Mouse (Mus musculus): Measurements from ENCODE around the gene Plekhs1.

Gene Plekhs1

GRCm38 (mm10) chr19:56461522-56462101 is at the start of gene Plekhs1:
Plekhs1 (plus strand) TSS chr19:56461640.
- in situ Hi-C loops (cut with MboI, MseI) = no loop called here

- in situ Hi-C loops (cut with MboI, MseI) = no loop called here
Observed at GRCm38 (mm10) chr19:56418404-56418803, 43.0 kb upstream of the Plekhs1 start.

GRCm38 (mm10) chr19:56419452-56419851 is 42.0 kb upstream of the Plekhs1 start:
- in situ Hi-C loops (cut with MboI, MseI) = no loop called here

- in situ Hi-C loops (cut with MboI, MseI) = loop anchor here (10.0 kb wide), 1 partner anchor 354 kb away; no protein-coding TSS in a partner anchor
Observed at GRCm38 (mm10) chr19:56420345-56420744, 41.1 kb upstream of the Plekhs1 start.

- in situ Hi-C loops (cut with MboI, MseI) = loop anchor here (10.0 kb wide), 1 partner anchor 352 kb away; no protein-coding TSS in a partner anchor
Observed at GRCm38 (mm10) chr19:56422476-56423338, 38.7 kb upstream of the Plekhs1 start.

- in situ Hi-C loops (cut with MboI, MseI) = loop anchor here (10.0 kb wide), 1 partner anchor 351 kb away; no protein-coding TSS in a partner anchor
Observed at GRCm38 (mm10) chr19:56423370-56423769, 38.1 kb upstream of the Plekhs1 start.

- in situ Hi-C loops (cut with MboI, MseI) = loop anchor here (10.0 kb wide), 1 partner anchor 350 kb away; no protein-coding TSS in a partner anchor
Observed at GRCm38 (mm10) chr19:56424606-56425395, 36.6 kb upstream of the Plekhs1 start.

- in situ Hi-C loops (cut with MboI, MseI) = loop anchor here (10.0 kb wide), 1 partner anchor 349 kb away; no protein-coding TSS in a partner anchor
Observed at GRCm38 (mm10) chr19:56425492-56425891, 35.9 kb upstream of the Plekhs1 start.

- in situ Hi-C loops (cut with MboI, MseI) = no loop called here
Observed at GRCm38 (mm10) chr19:56430369-56430768, 31.1 kb upstream of the Plekhs1 start.

GRCm38 (mm10) chr19:56432706-56433105 is 28.7 kb upstream of the Plekhs1 start:
- in situ Hi-C loops (cut with MboI, MseI) = no loop called here

GRCm38 (mm10) chr19:56433581-56433980 is 27.9 kb upstream of the Plekhs1 start:
- in situ Hi-C loops (cut with MboI, MseI) = no loop called here

- in situ Hi-C loops (cut with MboI, MseI) = no loop called here
Observed at GRCm38 (mm10) chr19:56436380-56436779, 25.1 kb upstream of the Plekhs1 start.

- in situ Hi-C loops (cut with MboI, MseI) = no loop called here
Observed at GRCm38 (mm10) chr19:56438357-56439071, 22.9 kb upstream of the Plekhs1 start.

- in situ Hi-C loops (cut with MboI, MseI) = no loop called here
Observed at GRCm38 (mm10) chr19:56439072-56439434, 22.4 kb upstream of the Plekhs1 start.

- in situ Hi-C loops (cut with MboI, MseI) = no loop called here
Observed at GRCm38 (mm10) chr19:56443445-56443844, 18.0 kb upstream of the Plekhs1 start.

- in situ Hi-C loops (cut with MboI, MseI) = no loop called here
Observed at GRCm38 (mm10) chr19:56448784-56449183, 12.7 kb upstream of the Plekhs1 start.

GRCm38 (mm10) chr19:56449537-56449936 is 11.9 kb upstream of the Plekhs1 start:
- in situ Hi-C loops (cut with MboI, MseI) = no loop called here

- in situ Hi-C loops (cut with MboI, MseI) = no loop called here
Observed at GRCm38 (mm10) chr19:56450892-56451291, 10.5 kb upstream of the Plekhs1 start.

GRCm38 (mm10) chr19:56451867-56452266 is 9.6 kb upstream of the Plekhs1 start:
- in situ Hi-C loops (cut with MboI, MseI) = no loop called here

GRCm38 (mm10) chr19:56452421-56452820 is 9.0 kb upstream of the Plekhs1 start:
- in situ Hi-C loops (cut with MboI, MseI) = no loop called here

GRCm38 (mm10) chr19:56454862-56455261 is 6.6 kb upstream of the Plekhs1 start:
- in situ Hi-C loops (cut with MboI, MseI) = no loop called here

All from regulatory T cell (primary cell).